Mouse (Mus musculus) embryonic facial prominence, embryonic 12.5 days (tissue): ENCODE results near the gene Il22ra2. TPM values are rescaled to one million over a fixed set of nuclear protein-coding genes. Genes with fewer than 3 reads are reported as not detected.

ENCODE experiments used
- ATAC-seq: fragments of 200-750 bp; cut with Nextera tagmentation; 2 replicates; pipeline ENCODE4 v1.8.0; 2017; ENCODE audit not compliant: insufficient number of reproducible peaks, insufficient read depth, low FRiP score, low TSS enrichment
- H3K27ac ChIP-seq: fragments of 300-500 bp; sonication (generic); 2 replicates; pipeline ENCODE4 v1.5.1; 2016; ENCODE audit warnings: mild to moderate bottlenecking
- H3K27me3 ChIP-seq: fragments of 300-500 bp; sonication (generic); 2 replicates; pipeline ENCODE4 v1.6.1; 2016; ENCODE audit warnings: mild to moderate bottlenecking, moderate library complexity
- H3K36me3 ChIP-seq: fragments of 300-500 bp; sonication (generic); 2 replicates; pipeline ENCODE4 v1.6.1; 2016; ENCODE audit warnings: mild to moderate bottlenecking
- H3K4me1 ChIP-seq: fragments of 300-500 bp; sonication (generic); 2 replicates; pipeline ENCODE4 v1.6.1; 2016
- H3K4me2 ChIP-seq: fragments of 300-500 bp; sonication (generic); replicated peaks from 2 replicates; pipeline ENCODE4 v1.6.1; 2016; ENCODE audit warnings: mild to moderate bottlenecking, moderate library complexity
- H3K4me3 ChIP-seq: fragments of 300-500 bp; sonication (generic); 2 replicates; pipeline ENCODE4 v1.5.1; 2016; ENCODE audit warnings: mild to moderate bottlenecking
- H3K9ac ChIP-seq: fragments of 300-500 bp; sonication (generic); 2 replicates; pipeline ENCODE4 v1.6.1; 2016; ENCODE audit warnings: mild to moderate bottlenecking, moderate library complexity
- H3K9me3 ChIP-seq: fragments of 300-500 bp; sonication (generic); 2 replicates; pipeline ENCODE4 v1.6.1; 2016; ENCODE audit warnings: mild to moderate bottlenecking, moderate library complexity
- WGBS: fragments of 180-500 bp; shearing (Covaris S2); methylation state at CpG from one replicate; pipeline ENCODE4 v1.1.7; 2016; 5-methylcytosine and 5-hydroxymethylcytosine counted together
- polyA plus RNA-seq: library from polyadenylated mRNA; unstranded; fragments of >200 nt; fragmentation: Nextera tagmentation; extraction: Ambion mirVana; gene quantifications from 2 replicates; pipeline ENCODE4 v1.2.1, GENCODE M21; 2016

Gene Il22ra2
- polyA plus RNA-seq: not detected in 2 replicates

DNA sequence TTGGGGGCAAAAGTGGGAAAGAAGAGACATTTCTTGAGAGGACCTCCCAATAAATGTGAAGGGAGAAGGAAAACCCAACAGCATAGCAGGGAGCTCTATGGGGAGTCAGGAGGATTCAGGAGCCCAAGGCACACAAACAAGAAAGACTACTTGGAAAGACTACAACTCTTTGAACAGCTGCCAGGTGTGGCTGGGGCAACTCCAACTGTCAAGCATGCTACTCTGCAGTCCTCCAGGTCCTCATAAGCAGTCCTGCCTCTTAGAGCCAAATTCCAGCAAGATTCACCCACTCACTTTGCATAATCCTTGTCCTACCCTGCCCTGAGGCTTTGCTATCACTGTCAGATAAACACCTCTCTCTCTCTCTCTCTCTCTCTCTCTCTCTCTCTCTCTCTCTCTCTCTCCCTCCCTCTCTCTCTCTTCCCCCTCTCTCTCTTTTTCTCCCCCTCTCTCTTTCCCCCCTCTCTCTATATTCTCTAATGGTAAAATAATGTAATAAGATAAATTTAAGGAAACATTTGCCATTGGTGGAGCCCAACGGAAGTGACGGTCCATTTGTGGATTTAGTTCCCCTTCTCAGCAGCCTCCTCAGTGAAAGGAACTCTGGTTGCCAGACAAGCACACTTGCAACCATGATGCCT, at the start of gene Il22ra2:
Il22ra2 (plus strand) TSS at position 591 of the 641 bp plus-strand sequence.
- Histone ChIP-seq H3K9ac (no peak within 1 kb of the TSS), H3K36me3 (no peaks in the 10 kb centered on the region), H3K4me3 (no peak within 1 kb of the TSS), H3K4me1 (no peaks in the 10 kb centered on the region), H3K27me3 (no peaks in the 10 kb centered on the region), H3K4me2 (no peak within 1 kb of the TSS), H3K27ac (no peak within 1 kb of the TSS), H3K9me3 (no peaks in the 10 kb centered on the region)
- WGBS: 89% methylated on average over 2 of the region's 2 CpGs
- no peak for ATAC-seq

- Histone ChIP-seq H3K36me3 (no peaks in the 10 kb centered on the region), H3K27ac (no peak overlapping the region), H3K9ac (no peak overlapping the region), H3K4me2 (no peak overlapping the region), H3K27me3 (no peaks in the 10 kb centered on the region), H3K9me3 (no peaks in the 10 kb centered on the region), H3K4me1 (0 out of 2 replicates have a peak, but pooled peaks cover 4% of the 10 kb centered on the region), H3K4me3 (no peak overlapping the region)
- no peak for ATAC-seq
- 83% methylated on average over 3 of the region's 3 CpGs for WGBS
These were observed 44.2 kb upstream of the Il22ra2 start for GRCm38 (mm10) chr10:19577571-19577970.

GRCm38 (mm10) chr10:19578001-19578400, 43.8 kb upstream of the Il22ra2 start:
- Histone ChIP-seq H3K27me3 (no peaks in the 10 kb centered on the region), H3K4me2 (no peak overlapping the region), H3K9ac (no peak overlapping the region), H3K27ac (no peak overlapping the region), H3K36me3 (no peaks in the 10 kb centered on the region), H3K9me3 (no peaks in the 10 kb centered on the region), H3K4me3 (no peak overlapping the region), H3K4me1 (0 out of 2 replicates have a peak, but pooled peaks cover 4% of the 10 kb centered on the region)
- 74% methylated on average over 6 of the region's 6 CpGs for WGBS
- no peak for ATAC-seq

DNA sequence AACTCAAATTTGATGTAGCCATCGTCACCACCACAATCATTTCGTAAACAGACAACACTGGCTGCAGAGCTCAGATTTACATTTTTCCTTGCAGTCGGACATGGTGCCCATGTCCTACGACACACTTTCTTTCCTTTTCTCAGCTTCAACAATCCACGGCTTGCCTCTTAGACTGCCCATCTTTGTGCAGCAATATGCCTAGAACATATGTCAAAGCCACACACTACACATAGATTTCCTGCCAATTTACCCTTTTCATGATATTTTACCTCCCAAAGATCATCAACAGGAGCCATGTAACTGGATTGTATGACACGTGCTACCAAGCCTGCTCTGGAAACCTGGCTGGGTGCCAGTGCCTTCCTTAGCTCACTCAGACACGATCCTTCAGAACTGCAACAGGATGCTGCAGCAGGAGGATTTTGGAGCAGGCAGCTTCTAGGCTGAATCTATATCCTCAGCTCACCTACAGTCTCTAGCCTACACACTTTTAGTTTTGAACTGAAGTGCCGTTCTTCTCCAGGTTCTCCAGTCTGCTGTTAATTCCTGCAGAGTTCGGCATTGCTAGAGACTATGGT, 43.3 kb upstream of the Il22ra2 start:
- no peaks in the 10 kb centered on the region for H3K36me3 ChIP-seq
- no peak overlapping the region for H3K4me2 ChIP-seq
- H3K27ac ChIP-seq: no peak overlapping the region
- H3K9me3 ChIP-seq: no peaks in the 10 kb centered on the region
- no peak for ATAC-seq
- H3K4me1 ChIP-seq: 0 out of 2 replicates have a peak, but pooled peaks cover 4% of the 10 kb centered on the region
- 67% methylated on average over 9 of the region's 9 CpGs for WGBS
- no peak overlapping the region for H3K4me3 ChIP-seq
- H3K27me3 ChIP-seq: no peaks in the 10 kb centered on the region
- no peak overlapping the region for H3K9ac ChIP-seq

- Histone ChIP-seq H3K4me2 (no peak overlapping the region), H3K9me3 (no peaks in the 10 kb centered on the region), H3K36me3 (no peaks in the 10 kb centered on the region), H3K9ac (no peak overlapping the region), H3K27ac (no peak overlapping the region), H3K4me3 (no peak overlapping the region), H3K27me3 (no peaks in the 10 kb centered on the region), H3K4me1 (0 out of 2 replicates have a peak, but pooled peaks cover 4% of the 10 kb centered on the region)
- no peak for ATAC-seq
- 68% methylated on average over 3 of the region's 3 CpGs for WGBS
These were observed 41.1 kb upstream of the Il22ra2 start for GRCm38 (mm10) chr10:19580660-19581059.

- no peak overlapping the region for H3K4me3 ChIP-seq
- 0 out of 2 replicates have a peak, but pooled peaks cover 4% of the 10 kb centered on the region for H3K4me1 ChIP-seq
- H3K27me3 ChIP-seq: no peaks in the 10 kb centered on the region
- no peaks in the 10 kb centered on the region for H3K36me3 ChIP-seq
- H3K9me3 ChIP-seq: no peaks in the 10 kb centered on the region
- no peak overlapping the region for H3K4me2 ChIP-seq
- no peak overlapping the region for H3K27ac ChIP-seq
- WGBS: 82% methylated on average over 9 of the region's 9 CpGs
- H3K9ac ChIP-seq: no peak overlapping the region
- ATAC-seq: no peak
These were observed 39.8 kb upstream of the Il22ra2 start for GRCm38 (mm10) chr10:19581844-19582582.

- Histone ChIP-seq H3K4me2 (no peak overlapping the region), H3K27ac (no peak overlapping the region), H3K9ac (no peak overlapping the region), H3K4me1 (0 out of 2 replicates have a peak, but pooled peaks cover 4% of the 10 kb centered on the region), H3K36me3 (no peaks in the 10 kb centered on the region), H3K9me3 (no peaks in the 10 kb centered on the region), H3K4me3 (no peak overlapping the region), H3K27me3 (no peaks in the 10 kb centered on the region)
- ATAC-seq: no peak
- 75% methylated on average over 7 of the region's 7 CpGs for WGBS
These were observed 38.9 kb upstream of the Il22ra2 start for GRCm38 (mm10) chr10:19582806-19583430.

- Histone ChIP-seq H3K27me3 (no peaks in the 10 kb centered on the region), H3K36me3 (no peaks in the 10 kb centered on the region), H3K9me3 (no peaks in the 10 kb centered on the region), H3K4me3 (no peak overlapping the region), H3K9ac (no peak overlapping the region), H3K27ac (no peak overlapping the region), H3K4me2 (no peak overlapping the region), H3K4me1 (no peaks in the 10 kb centered on the region)
- WGBS: 58% methylated on average over 2 of the region's 2 CpGs
- no peak for ATAC-seq
These were observed 37.7 kb upstream of the Il22ra2 start for GRCm38 (mm10) chr10:19584064-19584463.

- Histone ChIP-seq H3K9ac (no peak overlapping the region), H3K4me1 (no peaks in the 10 kb centered on the region), H3K4me3 (no peak overlapping the region), H3K4me2 (no peak overlapping the region), H3K9me3 (no peaks in the 10 kb centered on the region), H3K27ac (no peak overlapping the region), H3K27me3 (no peaks in the 10 kb centered on the region), H3K36me3 (no peaks in the 10 kb centered on the region)
- WGBS: 78% methylated on average over 1 of the region's 1 CpGs
- ATAC-seq: no peak
These were observed 37.0 kb upstream of the Il22ra2 start for GRCm38 (mm10) chr10:19584846-19585245.

DNA sequence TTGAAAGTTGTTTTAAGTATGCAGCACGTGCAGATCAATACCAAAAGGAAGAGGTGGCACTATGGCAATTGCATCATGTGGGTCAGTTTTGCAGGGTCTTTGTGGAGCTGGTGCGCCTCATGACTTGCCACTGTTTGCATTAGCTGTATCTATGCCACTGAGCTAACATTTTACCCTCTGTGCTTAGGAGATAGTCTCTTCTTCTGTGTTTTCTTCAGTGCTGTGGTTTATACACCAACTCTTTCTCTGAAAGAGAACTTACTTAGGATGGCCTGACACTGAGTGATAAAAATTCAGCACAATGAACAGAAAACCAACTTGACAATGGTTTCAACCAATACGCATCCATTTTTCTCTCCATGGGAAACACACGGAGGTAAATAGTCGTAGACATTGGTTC, 35.9 kb upstream of the Il22ra2 start:
- Histone ChIP-seq H3K27me3 (no peaks in the 10 kb centered on the region), H3K9me3 (no peaks in the 10 kb centered on the region), H3K9ac (no peak overlapping the region), H3K27ac (no peak overlapping the region), H3K4me3 (no peak overlapping the region), H3K4me2 (no peak overlapping the region), H3K36me3 (no peaks in the 10 kb centered on the region), H3K4me1 (no peaks in the 10 kb centered on the region)
- 91% methylated on average over 5 of the region's 5 CpGs for WGBS
- ATAC-seq: no peak

- Histone ChIP-seq H3K4me2 (no peak overlapping the region), H3K9me3 (no peaks in the 10 kb centered on the region), H3K36me3 (no peaks in the 10 kb centered on the region), H3K27me3 (no peaks in the 10 kb centered on the region), H3K4me1 (no peaks in the 10 kb centered on the region), H3K4me3 (no peak overlapping the region), H3K9ac (no peak overlapping the region), H3K27ac (no peak overlapping the region)
- ATAC-seq: no peak
- 85% methylated on average over 3 of the region's 3 CpGs for WGBS
These were observed 34.5 kb upstream of the Il22ra2 start for GRCm38 (mm10) chr10:19587281-19587680.
